Mouse (Mus musculus): ENCODE data around the gene Eif3g.

The Eif3g gene

GRCm38 (mm10) chr9:20889185-20890141 is 9.0 kb downstream of the Eif3g start:
- DNase-seq (ENCODE audit: low read depth, low spot score): no peak

- no peak for DNase-seq (ENCODE audit: low read depth, low spot score)
Observed at GRCm38 (mm10) chr9:20888386-20888765, 10.0 kb downstream of the Eif3g start.

- DNase-seq (ENCODE audit: low read depth, low spot score): peak; percentile 97
Observed at GRCm38 (mm10) chr9:20887704-20888385, 10.6 kb downstream of the Eif3g start, which contains the start of gene Ppan. TSS of gene Ppan (plus strand) at chr9:20888175.

GRCm38 (mm10) chr9:20887191-20887590 is 11.2 kb downstream of the Eif3g start:
- peak; percentile 55 for DNase-seq (ENCODE audit: low read depth, low spot score)

- DNase-seq (ENCODE audit: low read depth, low spot score): no peak
Observed at GRCm38 (mm10) chr9:20886563-20886962, 11.9 kb downstream of the Eif3g start.

GRCm38 (mm10) chr9:20879097-20879792 is 19.2 kb downstream of the Eif3g start, which contains the start of gene Angptl6:
TSS of gene Angptl6 (minus strand) at chr9:20879727.
- DNase-seq (ENCODE audit: low read depth, low spot score): no peak

- DNase-seq (ENCODE audit: low read depth, low spot score): no peak
Observed at GRCm38 (mm10) chr9:20878710-20879065, 19.7 kb downstream of the Eif3g start.

GRCm38 (mm10) chr9:20878041-20878709 is 20.2 kb downstream of the Eif3g start:
- DNase-seq (ENCODE audit: low read depth, low spot score): peak; percentile 99

- no peak for DNase-seq (ENCODE audit: low read depth, low spot score)
Observed at GRCm38 (mm10) chr9:20877118-20878040, 21.0 kb downstream of the Eif3g start.

GRCm38 (mm10) chr9:20876318-20877117 is 21.9 kb downstream of the Eif3g start:
- DNase-seq (ENCODE audit: low read depth, low spot score): no peak

- DNase-seq (ENCODE audit: low read depth, low spot score): peak; percentile 59
Observed at GRCm38 (mm10) chr9:20875021-20875790, 23.2 kb downstream of the Eif3g start.

- no peak for DNase-seq (ENCODE audit: low read depth, low spot score)
Observed at GRCm38 (mm10) chr9:20873521-20873920, 24.9 kb downstream of the Eif3g start.

GRCm38 (mm10) chr9:20872991-20873390 is 25.4 kb downstream of the Eif3g start:
- no peak for DNase-seq (ENCODE audit: low read depth, low spot score)

- peak; percentile 60 for DNase-seq (ENCODE audit: low read depth, low spot score)
Observed at GRCm38 (mm10) chr9:20870211-20871173, 27.9 kb downstream of the Eif3g start.

GRCm38 (mm10) chr9:20869246-20869645 is 29.2 kb downstream of the Eif3g start:
- no peak for DNase-seq (ENCODE audit: low read depth, low spot score)

- peak; percentile 76 for DNase-seq (ENCODE audit: low read depth, low spot score)
Observed at GRCm38 (mm10) chr9:20868448-20869001, 29.9 kb downstream of the Eif3g start, which contains the start of gene A230050P20Rik. TSS of gene A230050P20Rik (plus strand) at chr9:20868642.

- no peak for DNase-seq (ENCODE audit: low read depth, low spot score)
Observed at GRCm38 (mm10) chr9:20866879-20867278, 31.5 kb downstream of the Eif3g start.

Data from ES-CJ7 (cell line).